Mouse (Mus musculus) megakaryocyte, adult 5-6 weeks (primary cell): ENCODE data around the gene Utp15. TPM values are rescaled to one million over a fixed set of nuclear protein-coding genes. Genes with fewer than 3 reads are reported as not detected.

ENCODE experiments used
- total RNA-seq, 2 experiments: library from RNA; stranded (forward) in 1 of 2; stranded (reverse) in 1 of 2; fragments of 153-499, 151-499 nt in 1 of 2; fragments of 221-1000, 200-1000 nt in 1 of 2; gene quantifications; 2 replicates each; pipeline versions ENCODE4 v1.2.3 to v1.2.4; 2015 to 2017

Gene Utp15
- total RNA-seq, 2 experiments from 2014 or later, result 12.1 to 18.8 TPM

Other genes starting within 250 kb of the Utp15 start
- gene Arhgef28, start 56.6 kb downstream of the Utp15 start, total RNA-seq (2015), result 0.25 TPM in 1 of 2 replicates, not detected in the other
- gene Arhgef28, start 56.6 kb downstream of the Utp15 start, total RNA-seq (2017), result 0.04 and 0.18 TPM in 2 replicates
- 20.8 and 25.2 TPM in 2 replicates for gene Ankra2, start within 50 bp of the Utp15 start, total RNA-seq (2015)
- 20.7 and 20.9 TPM in 2 replicates for gene Ankra2, start within 50 bp of the Utp15 start, total RNA-seq (2017)
- gene Gm21976, start 16.8 kb upstream of the Utp15 start, total RNA-seq (2015), result not detected in 2 replicates
- gene Gm21976, start 16.8 kb upstream of the Utp15 start, total RNA-seq (2017), result not detected in 2 replicates
- 843 and 873 TPM in 2 replicates for gene Btf3, start 54.0 kb upstream of the Utp15 start, total RNA-seq (2015)
- gene Btf3, start 54.0 kb upstream of the Utp15 start, total RNA-seq (2017), result 1,331 and 1,501 TPM in 2 replicates
- gene Foxd1, start 91.2 kb upstream of the Utp15 start, total RNA-seq (2015), result not detected in 2 replicates
- not detected in 2 replicates for gene Foxd1, start 91.2 kb upstream of the Utp15 start, total RNA-seq (2017)
- 7.3 and 8.9 TPM in 2 replicates for gene Gm10320, start 229.0 kb upstream of the Utp15 start, total RNA-seq (2015)
- 0.65 and 0.66 TPM in 2 replicates for gene Gm10320, start 229.0 kb upstream of the Utp15 start, total RNA-seq (2017)